Mouse (Mus musculus) forebrain, embryonic 13.5 days (tissue): Measurements from ENCODE around the gene Galnt6. TPM values are rescaled to one million over a fixed set of nuclear protein-coding genes. Genes with fewer than 3 reads are reported as not detected.

Source experiments
- ATAC-seq: fragments of 200-750 bp; cut with Nextera tagmentation; 2 replicates; pipeline ENCODE4 v1.8.0; 2017
- H3K27ac ChIP-seq: fragments of 300-500 bp; sonication (generic); 2 replicates; pipeline ENCODE4 v1.5.1; 2015; ENCODE audit warnings: inconsistent platforms, mild to moderate bottlenecking, moderate library complexity
- H3K27me3 ChIP-seq: fragments of 300-500 bp; sonication (generic); 2 replicates; pipeline ENCODE4 v1.6.1; 2015; ENCODE audit warnings: mild to moderate bottlenecking, inconsistent platforms
- H3K36me3 ChIP-seq: fragments of 300-500 bp; sonication (generic); 2 replicates; pipeline ENCODE4 v1.6.1; 2015; ENCODE audit warnings: mild to moderate bottlenecking, inconsistent platforms; ENCODE audit not compliant: poor library complexity, severe bottlenecking
- H3K4me1 ChIP-seq: fragments of 300-500 bp; sonication (generic); 2 replicates; pipeline ENCODE4 v1.6.1; 2015; ENCODE audit warnings: inconsistent platforms
- H3K4me2 ChIP-seq: fragments of 300-500 bp; sonication (generic); 2 replicates; pipeline ENCODE4 v1.6.1; 2015; ENCODE audit warnings: inconsistent platforms, mild to moderate bottlenecking, moderate library complexity
- H3K4me3 ChIP-seq: fragments of 300-500 bp; sonication (generic); 2 replicates; pipeline ENCODE4 v1.5.1; 2015; ENCODE audit warnings: mild to moderate bottlenecking, inconsistent platforms
- H3K9ac ChIP-seq: fragments of 300-500 bp; sonication (generic); 2 replicates; pipeline ENCODE4 v1.6.1; 2015; ENCODE audit warnings: mild to moderate bottlenecking, inconsistent platforms
- H3K9me3 ChIP-seq: fragments of 300-500 bp; sonication (generic); replicated peaks from 2 replicates; pipeline ENCODE4 v1.6.1; 2016; ENCODE audit warnings: inconsistent platforms
- WGBS: fragments of 180-500 bp; shearing (Covaris S2); methylation state at CpG from one replicate; pipeline ENCODE4 v1.1.7; 2015; 5-methylcytosine and 5-hydroxymethylcytosine counted together
- polyA plus RNA-seq: library from polyadenylated mRNA; unstranded; fragments of >200 nt; fragmentation: Nextera tagmentation; extraction: Ambion mirVana; gene quantifications from 2 replicates; pipeline ENCODE4 v1.2.1, GENCODE M21; 2015

The Galnt6 gene
- polyA plus RNA-seq, 1 experiment from 2014 or later: 0.06 TPM

GRCm38 (mm10) chr15:100749751-100750538, 20.8 kb upstream of the Galnt6 start:
- Histone ChIP-seq H3K4me1 (peaks cover 13% of the 10 kb centered on the region), H3K36me3 (no peaks in the 10 kb centered on the region), H3K4me3 (no peak overlapping the region), H3K27me3 (no peaks in the 10 kb centered on the region; the same call in 1 of the 2 replicates), H3K9ac (no peak overlapping the region), H3K4me2 (no peak overlapping the region), H3K27ac (no peak overlapping the region), H3K9me3 (no peaks in the 10 kb centered on the region)
- WGBS: 73% methylated on average over 10 of the region's 10 CpGs
- ATAC-seq: no peak

GRCm38 (mm10) chr15:100748584-100748983, 19.4 kb upstream of the Galnt6 start:
- no peak overlapping the region for H3K9ac ChIP-seq
- H3K27me3 ChIP-seq: no peaks in the 10 kb centered on the region; the same call in 1 of the 2 replicates
- no peak overlapping the region for H3K27ac ChIP-seq
- H3K4me1 ChIP-seq: peaks cover 11% of the 10 kb centered on the region; the same call in 1 of the 2 replicates
- no peaks in the 10 kb centered on the region for H3K9me3 ChIP-seq
- H3K36me3 ChIP-seq: no peaks in the 10 kb centered on the region
- H3K4me2 ChIP-seq: no peak overlapping the region
- WGBS: 97% methylated on average over 3 of the region's 3 CpGs
- ATAC-seq: no peak
- no peak overlapping the region for H3K4me3 ChIP-seq

GRCm38 (mm10) chr15:100747121-100747963, 18.2 kb upstream of the Galnt6 start:
- H3K36me3 ChIP-seq: no peaks in the 10 kb centered on the region
- 3% methylated on average over 26 of the region's 27 CpGs for WGBS
- peak overlapping the region; percentile 62 for H3K4me2 ChIP-seq
- H3K27me3 ChIP-seq: no peaks in the 10 kb centered on the region; the same call in 1 of the 2 replicates
- H3K4me1 ChIP-seq: peaks cover 11% of the 10 kb centered on the region; the same call in 1 of the 2 replicates
- H3K4me3 ChIP-seq: peak overlapping the region; percentile 31
- no peaks in the 10 kb centered on the region for H3K9me3 ChIP-seq
- ATAC-seq: peak; percentile 30; the same call in 1 of the 2 replicates
- H3K9ac ChIP-seq: no peak overlapping the region
- peak overlapping the region; percentile 25; the same call in 1 of the 2 replicates for H3K27ac ChIP-seq

- H3K9me3 ChIP-seq: no peaks in the 10 kb centered on the region
- H3K9ac ChIP-seq: no peak overlapping the region
- H3K27ac ChIP-seq: no peak overlapping the region
- H3K4me1 ChIP-seq: peaks cover 11% of the 10 kb centered on the region; the same call in 1 of the 2 replicates
- H3K4me3 ChIP-seq: peak overlapping the region; percentile 31
- H3K36me3 ChIP-seq: no peaks in the 10 kb centered on the region
- peak; percentile 36; the same call in 1 of the 2 replicates for ATAC-seq
- no peaks in the 10 kb centered on the region; the same call in 1 of the 2 replicates for H3K27me3 ChIP-seq
- peak overlapping the region; percentile 62 for H3K4me2 ChIP-seq
- 37% methylated on average over 6 of the region's 6 CpGs for WGBS
Observed at GRCm38 (mm10) chr15:100746478-100747120, 17.4 kb upstream of the Galnt6 start.

GRCm38 (mm10) chr15:100743238-100743637, 14.1 kb upstream of the Galnt6 start:
- Histone ChIP-seq H3K27me3 (no peaks in the 10 kb centered on the region), H3K27ac (no peak overlapping the region), H3K9me3 (no peaks in the 10 kb centered on the region), H3K36me3 (no peaks in the 10 kb centered on the region), H3K9ac (no peak overlapping the region), H3K4me2 (no peak overlapping the region), H3K4me3 (no peak overlapping the region), H3K4me1 (peaks cover 11% of the 10 kb centered on the region; the same call in 1 of the 2 replicates)
- WGBS: 92% methylated on average over 6 of the region's 6 CpGs
- ATAC-seq: no peak

- Histone ChIP-seq H3K9ac (no peak overlapping the region), H3K4me2 (no peak overlapping the region), H3K4me3 (no peak overlapping the region), H3K27me3 (no peaks in the 10 kb centered on the region), H3K9me3 (no peaks in the 10 kb centered on the region), H3K36me3 (no peaks in the 10 kb centered on the region), H3K4me1 (no peaks in the 10 kb centered on the region), H3K27ac (no peak overlapping the region)
- no peak for ATAC-seq
- 87% methylated on average over 6 of the region's 6 CpGs for WGBS
Observed at GRCm38 (mm10) chr15:100739442-100739841, 10.3 kb upstream of the Galnt6 start.

- H3K27ac ChIP-seq: no peak overlapping the region
- no peak overlapping the region for H3K9ac ChIP-seq
- ATAC-seq: no peak
- H3K36me3 ChIP-seq: no peaks in the 10 kb centered on the region
- no peaks in the 10 kb centered on the region for H3K9me3 ChIP-seq
- no peaks in the 10 kb centered on the region for H3K27me3 ChIP-seq
- no peaks in the 10 kb centered on the region for H3K4me1 ChIP-seq
- no peak overlapping the region for H3K4me2 ChIP-seq
- H3K4me3 ChIP-seq: no peak overlapping the region
- WGBS: 90% methylated on average over 7 of the region's 7 CpGs
Observed at GRCm38 (mm10) chr15:100738351-100738781, 9.2 kb upstream of the Galnt6 start.

- no peak overlapping the region for H3K9ac ChIP-seq
- no peak overlapping the region for H3K4me3 ChIP-seq
- 86% methylated on average over 3 of the region's 3 CpGs for WGBS
- no peaks in the 10 kb centered on the region for H3K9me3 ChIP-seq
- no peak for ATAC-seq
- H3K4me1 ChIP-seq: no peaks in the 10 kb centered on the region
- no peaks in the 10 kb centered on the region for H3K36me3 ChIP-seq
- H3K27ac ChIP-seq: no peak overlapping the region
- no peak overlapping the region for H3K4me2 ChIP-seq
- no peaks in the 10 kb centered on the region for H3K27me3 ChIP-seq
Observed at GRCm38 (mm10) chr15:100737667-100738066, 8.5 kb upstream of the Galnt6 start.

- ATAC-seq: no peak
- Histone ChIP-seq H3K27me3 (peaks cover 6% of the 10 kb centered on the region), H3K9ac (no peak overlapping the region), H3K27ac (no peak overlapping the region), H3K4me1 (no peaks in the 10 kb centered on the region), H3K9me3 (no peaks in the 10 kb centered on the region), H3K4me3 (no peak overlapping the region), H3K4me2 (no peak overlapping the region), H3K36me3 (no peaks in the 10 kb centered on the region)
- WGBS: 88% methylated on average over 9 of the region's 9 CpGs
Observed at GRCm38 (mm10) chr15:100735953-100736300, 6.8 kb upstream of the Galnt6 start.

GRCm38 (mm10) chr15:100735095-100735952, 6.1 kb upstream of the Galnt6 start:
- Histone ChIP-seq H3K4me2 (no peak overlapping the region), H3K9me3 (no peaks in the 10 kb centered on the region), H3K27ac (no peak overlapping the region), H3K4me3 (no peak overlapping the region), H3K27me3 (peaks cover 13% of the 10 kb centered on the region), H3K4me1 (no peaks in the 10 kb centered on the region), H3K36me3 (no peaks in the 10 kb centered on the region), H3K9ac (no peak overlapping the region)
- no peak for ATAC-seq
- WGBS: 91% methylated on average over 14 of the region's 15 CpGs

GRCm38 (mm10) chr15:100732580-100732979, 3.4 kb upstream of the Galnt6 start:
- H3K4me1 ChIP-seq: peaks cover 10% of the 10 kb centered on the region
- no peak overlapping the region for H3K9ac ChIP-seq
- no peak overlapping the region for H3K27ac ChIP-seq
- ATAC-seq: no peak
- H3K4me3 ChIP-seq: no peak overlapping the region
- H3K9me3 ChIP-seq: no peaks in the 10 kb centered on the region
- H3K36me3 ChIP-seq: no peaks in the 10 kb centered on the region
- peaks cover 40% of the 10 kb centered on the region for H3K27me3 ChIP-seq
- WGBS: 42% methylated on average over 5 of the region's 5 CpGs
- no peak overlapping the region for H3K4me2 ChIP-seq
